Mouse (Mus musculus) testis, adult 2 months (tissue): ENCODE results near the gene Ep400. TPM values are rescaled to one million over a fixed set of nuclear protein-coding genes. Genes with fewer than 3 reads are reported as not detected.

ENCODE experiments used
- H3K27ac ChIP-seq: fragments of 200-500 bp; 2 replicates; pipeline ENCODE4 v1.5.1; 2012; ENCODE audit warnings: low read depth, low read length; ENCODE audit not compliant: control insufficient read depth, insufficient read depth
- H3K27me3 ChIP-seq: fragments of 200-500 bp; 2 replicates; pipeline ENCODE4 v1.6.1; 2012; ENCODE audit warnings: mild to moderate bottlenecking, low read length, moderate library complexity; ENCODE audit not compliant: control insufficient read depth, insufficient read depth
- H3K36me3 ChIP-seq: fragments of 200-500 bp; 2 replicates; pipeline ENCODE4 v1.6.1; 2012; ENCODE audit warnings: mild to moderate bottlenecking, low read length; ENCODE audit not compliant: control insufficient read depth, insufficient read depth
- H3K4me1 ChIP-seq: fragments of 200-500 bp; 2 replicates; pipeline ENCODE4 v1.6.1; 2012; ENCODE audit warnings: low read length; ENCODE audit not compliant: control insufficient read depth, insufficient read depth
- H3K4me3 ChIP-seq: fragments of 200-500 bp; 2 replicates; pipeline ENCODE4 v1.5.1; 2012; ENCODE audit warnings: low read depth, mild to moderate bottlenecking, low read length, moderate library complexity, mixed read lengths; ENCODE audit not compliant: control insufficient read depth
- CTCF ChIP-seq: fragments of 200-500 bp; IDR thresholded peaks from 2 replicates; pipeline ENCODE4 v1.5.1; 2012; ENCODE audit warnings: low read depth, mild to moderate bottlenecking, inconsistent platforms, low read length, moderate library complexity; ENCODE audit not compliant: control insufficient read depth, insufficient read depth, insufficient replicate concordance
- POLR2A ChIP-seq: fragments of 200-500 bp; IDR thresholded peaks from 2 replicates; pipeline ENCODE4 v1.6.1; 2012; ENCODE audit warnings: low read depth, mild to moderate bottlenecking, inconsistent platforms, low read length, moderate library complexity; ENCODE audit not compliant: control insufficient read depth
- polyA plus RNA-seq: library from polyadenylated mRNA; depleted of rRNA; stranded (reverse); fragments of >200 nt; gene quantifications from 2 replicates; pipeline ENCODE4 v1.2.3, GENCODE M21; 2012

Ep400 gene
- polyA plus RNA-seq, 1 experiment, result 196 TPM

GRCm38 (mm10) chr5:110788684-110789083 is 18.2 kb upstream of the Ep400 start:
- H3K27me3 ChIP-seq, result no peaks in the 10 kb centered on the region
- peak; percentile 50; the same call in 1 of the 2 replicates for TF ChIP-seq CTCF
- TF ChIP-seq POLR2A, result no peak
- peak overlapping the region; percentile 20 for H3K4me3 ChIP-seq
- H3K27ac ChIP-seq, result no peak overlapping the region
- H3K4me1 ChIP-seq, result no peaks in the 10 kb centered on the region
- no peaks in the 10 kb centered on the region; the same call in none of the 2 replicates for H3K36me3 ChIP-seq

GRCm38 (mm10) chr5:110786081-110786835 is 15.7 kb upstream of the Ep400 start:
- Histone ChIP-seq H3K36me3 (no peaks in the 10 kb centered on the region; the same call in 1 of the 2 replicates), H3K27me3 (no peaks in the 10 kb centered on the region), H3K27ac (no peak overlapping the region), H3K4me3 (no peak overlapping the region), H3K4me1 (0 out of 2 replicates have a peak, but pooled peaks cover under 1% of the 10 kb centered on the region)
- TF ChIP-seq POLR2A (no peak), CTCF (no peak; the same call in 1 of the 2 replicates)

- TF ChIP-seq POLR2A, result no peak
- TF ChIP-seq CTCF, result no peak
- H3K4me1 ChIP-seq, result peaks cover 13% of the 10 kb centered on the region
- no peaks in the 10 kb centered on the region for H3K27me3 ChIP-seq
- H3K36me3 ChIP-seq, result no peaks in the 10 kb centered on the region
- H3K4me3 ChIP-seq, result no peak overlapping the region
- no peak overlapping the region for H3K27ac ChIP-seq
Observed at GRCm38 (mm10) chr5:110783150-110783549, 12.6 kb upstream of the Ep400 start.

GRCm38 (mm10) chr5:110781529-110782238 is 11.2 kb upstream of the Ep400 start:
- peaks cover 13% of the 10 kb centered on the region for H3K4me1 ChIP-seq
- no peaks in the 10 kb centered on the region for H3K36me3 ChIP-seq
- H3K27ac ChIP-seq, result no peak overlapping the region
- no peaks in the 10 kb centered on the region for H3K27me3 ChIP-seq
- TF ChIP-seq POLR2A (no peak), CTCF (no peak)
- no peak overlapping the region for H3K4me3 ChIP-seq

GRCm38 (mm10) chr5:110780761-110781528 is 10.4 kb upstream of the Ep400 start:
- peak overlapping the region; percentile 73 for H3K27ac ChIP-seq
- H3K27me3 ChIP-seq, result no peaks in the 10 kb centered on the region
- peaks cover 13% of the 10 kb centered on the region for H3K4me1 ChIP-seq
- TF ChIP-seq POLR2A, result no peak
- no peak for TF ChIP-seq CTCF
- H3K36me3 ChIP-seq, result no peaks in the 10 kb centered on the region
- H3K4me3 ChIP-seq, result peak overlapping the region; percentile 93

GRCm38 (mm10) chr5:110779998-110780760 is 9.7 kb upstream of the Ep400 start, which contains the start of gene Pus1:
Gene Pus1, minus strand, starts transcription at chr5:110780659.
- Histone ChIP-seq H3K27me3 (no peaks in the 10 kb centered on the region), H3K27ac (peak within 1 kb of the TSS; percentile 73), H3K4me1 (peaks cover 13% of the 10 kb centered on the region), H3K4me3 (peak within 1 kb of the TSS; percentile 93), H3K36me3 (no peaks in the 10 kb centered on the region)
- TF ChIP-seq POLR2A (peak; percentile 29; the same call in 1 of the 2 replicates), CTCF (no peak)
